In the genomic region with DNA sequence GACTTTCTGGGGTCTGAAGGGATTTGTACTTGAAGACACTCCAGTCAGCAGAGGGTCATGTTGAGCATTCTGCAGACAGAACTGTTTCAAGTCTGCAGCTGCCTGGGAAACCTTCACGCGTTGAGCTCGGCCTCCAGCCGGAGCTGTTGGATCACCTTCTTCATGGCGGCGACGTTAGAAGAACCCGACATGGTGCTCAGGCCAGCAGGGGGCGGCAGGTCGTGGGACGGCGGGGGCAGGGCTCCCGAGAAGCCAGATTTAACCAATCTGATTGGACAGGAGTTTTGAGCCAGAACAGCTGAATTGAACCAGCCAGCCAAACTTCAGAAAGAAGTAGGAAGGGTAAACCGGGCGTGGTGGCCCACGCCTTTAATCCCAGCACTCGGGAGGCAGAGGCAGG, we compare ENCODE assay signal across 13 mouse cellular contexts. TPM values are rescaled to one million over a fixed set of nuclear protein-coding genes. Genes with fewer than 3 reads are reported as not detected.
"Had no signal": no experiment of that assay in that cellular context is flagged by ENCODE, and none has a peak within 500 bp of the region (broad histone marks: within the 10 kb centered on the region; RNA-seq: fewer than 3 reads in every experiment).

No protein-coding gene starts in this region.

RNA-seq across cellular contexts. Expression of gene Cdh16, which starts 46.6 kb away (rescaled TPM):
- total RNA-seq: layer of hippocampus, adult 18-20 months; layer of hippocampus, postnatal 14 days; left cerebral cortex, adult 8-10 months; left cerebral cortex, postnatal 14 days; left cerebral cortex, postnatal 4 days; midbrain, postnatal 0 days had no signal
- polyA plus RNA-seq: limb, embryonic 12.5 days; macrophage; midbrain, embryonic 10.5 days; midbrain, embryonic 14.5 days; midbrain, postnatal 0 days; neural tube, embryonic 11.5 days; neural tube, embryonic 14.5 days; small intestine, adult 2 months had no signal
